Mouse (Mus musculus) erythroblast, adult 5-6 weeks (primary cell): Measurements from ENCODE around the gene Gxylt2. TPM values are rescaled to one million over a fixed set of nuclear protein-coding genes. Genes with fewer than 3 reads are reported as not detected.

Source experiments
- ATAC-seq: replicated peaks from 2 replicates; pipeline ENCODE4 v1.8.0; 2016; ENCODE audit warnings: moderate number of reproducible peaks, mild to moderate bottlenecking, moderate TSS enrichment, inconsistent platforms; ENCODE audit not compliant: poor library complexity, low FRiP score, severe bottlenecking
- total RNA-seq, 2 experiments: library from RNA; stranded (forward) in 1 of 2; stranded (reverse) in 1 of 2; fragments of 150-400 nt in 1 of 2; fragments of 200-764, 138-1000 nt in 1 of 2; gene quantifications; 2 replicates each; pipeline versions ENCODE4 v1.2.3 to v1.2.4; 2015 to 2017; ENCODE audit warnings: low replicate concordance in 2 of 2

Gxylt2 gene
- total RNA-seq, 2 experiments from 2014 or later: not detected

DNA sequence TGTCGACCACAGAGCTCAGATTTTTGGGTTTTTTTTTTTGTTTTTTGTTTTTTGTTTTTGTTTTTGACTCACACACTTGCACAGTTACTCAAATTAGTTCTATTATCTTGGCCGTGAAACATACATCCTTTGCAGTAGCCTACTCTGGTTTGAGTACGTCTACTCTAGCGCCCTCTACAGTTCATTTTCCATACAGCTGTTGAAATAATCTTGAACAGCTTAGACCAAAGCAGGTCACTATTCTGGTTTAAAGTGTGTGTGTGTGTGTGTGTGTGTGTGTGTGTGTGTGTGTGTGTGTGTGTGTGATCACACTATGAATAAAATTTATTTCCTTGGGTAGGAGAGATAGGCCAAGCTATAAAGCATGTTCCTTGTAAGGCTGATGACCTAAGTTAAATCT, 5.6 kb downstream of the Gxylt2 start:
- ATAC-seq: no peak

DNA sequence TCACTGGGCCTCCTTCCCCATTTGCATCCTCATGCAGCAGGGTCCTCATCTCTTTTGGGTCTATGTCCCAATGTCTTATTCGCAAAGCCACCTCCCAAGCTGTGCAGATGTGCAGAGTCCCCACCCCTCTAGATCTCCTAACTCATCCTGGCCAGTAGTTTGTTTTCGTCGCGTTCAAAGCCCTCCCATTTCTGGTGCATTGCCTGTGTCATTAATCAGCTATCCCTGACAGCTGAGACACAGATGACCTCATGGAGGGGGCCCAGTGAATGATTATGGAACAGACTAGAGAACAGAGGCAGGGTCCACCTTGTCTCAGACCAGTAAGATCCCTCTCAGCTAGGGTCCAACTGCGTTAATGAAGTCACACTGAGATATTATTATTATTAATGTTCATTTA, 6.3 kb downstream of the Gxylt2 start:
- no peak for ATAC-seq

DNA sequence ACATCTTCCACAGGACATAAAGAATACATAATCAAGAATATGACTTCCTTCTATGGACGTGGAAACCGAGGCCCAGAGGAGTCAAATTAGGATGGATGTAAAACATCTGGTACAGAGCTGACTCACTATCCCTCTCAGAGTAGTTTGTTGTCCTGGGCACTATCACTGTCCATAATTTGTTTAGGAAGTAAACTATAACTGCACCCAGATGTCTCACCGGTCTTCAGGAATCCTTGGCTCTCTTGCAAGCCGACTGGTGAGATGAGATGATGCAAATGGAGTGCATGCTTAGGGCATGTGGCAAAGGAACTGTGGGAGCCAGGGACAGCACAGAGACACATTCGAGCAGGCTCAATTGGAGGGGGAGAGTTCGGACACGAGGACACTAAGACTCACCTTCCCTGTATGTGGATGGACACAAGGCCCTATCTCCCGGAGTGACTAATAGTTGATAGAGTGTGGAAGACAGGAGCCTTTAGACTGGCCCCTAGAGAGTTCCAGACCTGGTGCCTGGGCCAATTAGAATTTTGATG, 10.8 kb downstream of the Gxylt2 start:
- ATAC-seq: no peak

DNA sequence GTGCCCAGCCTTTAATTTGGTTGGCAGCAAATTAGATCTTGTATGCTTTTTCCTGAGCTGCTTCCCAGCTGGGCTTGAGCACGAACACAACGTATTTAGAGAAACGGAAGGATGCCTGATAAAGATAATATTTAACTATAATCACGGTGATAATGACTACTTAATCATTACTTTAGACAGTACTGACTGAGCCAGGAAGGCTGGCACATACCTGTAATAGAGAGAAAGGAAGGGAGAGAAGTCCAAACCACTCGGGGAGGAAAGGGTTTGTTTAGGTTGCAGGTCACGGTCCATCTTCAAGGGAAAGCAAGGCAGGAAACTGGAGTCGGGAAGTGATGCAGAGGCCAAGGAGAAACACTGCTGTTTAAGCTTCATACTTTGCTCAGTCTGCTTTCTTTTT, 11.6 kb downstream of the Gxylt2 start:
- ATAC-seq: no peak

DNA sequence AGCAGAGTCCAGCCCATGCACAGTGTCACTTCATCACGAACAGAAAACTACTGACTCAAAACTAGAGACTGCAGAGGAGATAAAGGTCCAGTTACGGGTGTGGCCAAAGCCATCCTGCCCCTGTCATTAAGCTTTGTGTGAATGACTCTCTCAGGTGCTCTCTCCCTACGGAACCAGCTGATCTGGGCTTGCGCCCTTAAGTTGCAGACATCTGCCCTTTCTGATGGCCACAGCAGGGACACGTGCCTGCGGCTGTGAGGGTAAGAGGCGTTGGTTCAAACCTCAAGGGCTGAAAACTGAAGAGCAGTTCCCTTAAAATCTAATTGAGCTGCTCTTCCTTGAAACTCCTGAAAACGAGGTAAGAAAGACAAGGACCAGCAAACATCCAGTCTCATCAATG, 12.3 kb downstream of the Gxylt2 start:
- no peak for ATAC-seq

DNA sequence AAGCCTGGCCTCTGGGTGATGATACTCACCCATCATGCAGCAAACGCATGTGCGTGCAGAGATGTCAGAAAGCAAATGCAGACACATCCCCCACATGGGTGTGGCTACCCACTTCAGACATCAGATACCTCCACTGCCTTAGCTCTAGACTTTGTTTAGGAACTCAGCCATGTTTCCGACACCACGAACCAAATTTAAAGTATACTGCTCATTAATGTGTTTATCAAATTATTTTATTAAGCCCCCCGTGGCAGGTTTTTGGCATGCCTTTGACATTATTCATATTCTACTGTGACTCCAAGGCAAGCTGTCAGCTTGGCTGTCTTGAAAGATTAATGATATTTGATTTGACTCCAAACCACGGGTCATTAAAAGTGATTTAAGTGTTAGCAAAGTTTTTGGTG, 15.6 kb downstream of the Gxylt2 start:
- ATAC-seq: no peak

DNA sequence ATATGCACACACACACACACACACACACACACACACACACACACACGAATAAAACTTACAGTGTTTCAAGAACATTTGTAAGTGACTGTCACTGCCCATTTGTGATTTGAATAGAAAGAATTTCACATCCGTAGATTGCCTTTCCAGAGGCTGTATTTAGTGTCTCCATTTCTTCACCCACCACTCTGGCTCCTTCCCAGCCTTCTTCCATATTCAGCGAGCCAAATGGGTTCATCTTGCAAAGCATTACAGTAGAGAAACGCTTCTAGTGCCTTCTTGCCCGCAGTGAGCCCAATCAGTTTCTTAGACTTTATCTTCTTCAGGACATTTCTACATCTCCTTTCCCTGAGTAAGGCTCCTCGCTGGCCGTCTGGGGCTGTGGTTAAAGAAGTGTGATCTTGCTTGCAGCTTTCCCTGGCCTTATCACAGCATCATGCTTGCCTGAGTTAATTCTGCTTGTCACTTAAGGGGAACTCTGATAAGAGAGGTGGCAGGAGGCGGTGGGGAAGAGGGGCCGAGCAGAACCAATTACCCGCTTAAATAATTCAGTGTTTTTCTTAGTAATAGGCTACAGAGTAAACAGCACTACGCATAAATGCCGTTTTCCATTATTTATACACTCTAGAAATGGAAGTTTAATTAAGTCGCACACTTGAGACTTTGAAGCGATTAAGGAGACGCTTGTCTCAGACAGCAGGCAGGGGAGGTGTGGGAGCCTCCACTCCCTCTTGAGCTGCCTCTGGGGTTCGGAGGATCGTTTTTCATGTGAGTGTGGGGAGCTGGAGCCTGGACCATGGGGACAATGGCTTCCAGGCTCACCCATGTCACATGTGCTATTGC, 16.6 kb downstream of the Gxylt2 start:
- ATAC-seq: no peak

DNA sequence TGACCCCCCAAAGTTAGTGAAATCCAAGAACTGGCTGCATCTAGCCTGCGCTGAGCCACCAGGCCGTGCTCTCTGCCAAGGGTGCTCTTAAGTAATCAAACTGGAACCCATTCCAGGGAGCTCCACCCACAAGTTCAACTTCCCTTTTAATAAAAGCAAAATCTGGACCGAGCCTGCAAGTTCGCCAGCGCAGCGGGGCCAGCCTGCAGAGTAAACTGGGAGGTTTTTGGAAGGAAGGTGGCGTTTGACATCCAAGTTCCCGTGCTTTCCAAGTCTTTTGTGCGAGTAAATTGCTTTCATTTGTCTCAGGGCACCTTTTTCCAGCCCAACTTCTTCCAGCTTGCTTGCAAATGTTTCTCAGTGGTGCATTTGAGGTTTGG, 27.5 kb downstream of the Gxylt2 start:
- ATAC-seq: no peak

DNA sequence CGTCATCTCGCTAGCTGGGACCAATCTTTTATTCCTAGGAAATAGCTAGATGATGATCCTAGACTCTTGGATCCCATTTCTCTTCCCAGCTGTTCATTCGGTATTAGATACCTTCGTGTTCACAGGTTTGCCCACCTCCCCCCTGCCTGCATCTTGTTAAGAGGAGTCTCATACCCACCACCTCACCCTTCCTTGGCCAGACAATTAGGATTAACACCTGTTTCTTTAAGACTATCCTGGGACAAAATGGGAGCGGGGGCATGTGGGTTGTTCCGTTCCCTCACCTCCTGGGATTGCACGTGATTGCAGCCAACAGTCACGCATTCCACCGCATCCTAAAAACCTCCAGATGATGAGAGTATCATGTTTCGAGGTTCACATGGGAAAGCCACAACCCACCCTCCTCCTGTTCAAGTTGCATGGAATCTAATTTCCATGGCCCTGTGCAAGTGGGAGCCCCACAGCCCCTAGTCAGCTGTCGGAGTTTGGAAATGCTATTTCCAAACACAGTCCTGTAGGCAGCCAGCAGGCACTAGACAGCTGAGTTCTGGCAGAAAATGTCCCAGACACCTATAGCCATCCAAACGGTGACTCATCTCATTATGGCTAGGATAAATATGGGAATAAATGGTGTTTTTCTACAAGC, 28.0 kb downstream of the Gxylt2 start:
- no peak for ATAC-seq

DNA sequence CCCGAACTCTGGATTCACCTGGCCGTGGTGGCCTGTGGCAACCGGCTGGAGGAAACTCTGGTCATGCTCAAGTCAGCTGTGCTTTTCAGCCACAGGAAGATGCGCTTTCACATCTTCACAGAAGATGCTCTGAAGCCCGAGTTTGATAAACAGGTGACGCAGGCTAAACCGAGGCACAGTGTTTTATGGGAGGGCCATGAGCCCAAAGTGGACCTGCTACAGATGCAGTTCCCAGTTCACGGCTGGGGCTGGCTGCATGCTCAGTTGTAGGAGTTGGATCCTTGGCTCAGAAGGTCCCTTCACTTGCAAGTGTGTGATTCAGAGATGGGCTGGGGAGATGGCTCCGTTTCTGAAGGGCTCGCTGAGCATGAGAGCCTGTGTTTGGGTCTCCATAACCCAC, 28.7 kb downstream of the Gxylt2 start:
- ATAC-seq: no peak

DNA sequence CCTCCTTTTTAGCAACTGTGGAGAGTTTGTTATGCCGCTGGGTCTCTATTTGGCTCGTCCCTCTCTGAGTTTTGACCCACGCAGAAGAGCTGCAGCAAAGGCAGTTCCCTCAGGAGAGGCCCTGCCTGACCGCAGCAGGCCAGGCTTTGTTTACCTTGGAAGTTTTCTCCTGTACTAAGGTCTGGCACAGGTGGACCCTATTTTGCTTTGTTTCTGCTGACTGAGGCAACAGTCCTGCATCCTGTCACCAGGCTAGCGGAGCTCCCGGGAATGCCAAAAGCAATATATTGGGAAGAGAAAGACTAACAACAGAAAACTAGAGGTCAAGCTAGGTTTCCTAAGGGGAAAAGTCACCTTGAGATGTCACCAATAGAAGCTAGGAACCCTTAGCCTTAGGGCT, 29.8 kb downstream of the Gxylt2 start:
- no peak for ATAC-seq

DNA sequence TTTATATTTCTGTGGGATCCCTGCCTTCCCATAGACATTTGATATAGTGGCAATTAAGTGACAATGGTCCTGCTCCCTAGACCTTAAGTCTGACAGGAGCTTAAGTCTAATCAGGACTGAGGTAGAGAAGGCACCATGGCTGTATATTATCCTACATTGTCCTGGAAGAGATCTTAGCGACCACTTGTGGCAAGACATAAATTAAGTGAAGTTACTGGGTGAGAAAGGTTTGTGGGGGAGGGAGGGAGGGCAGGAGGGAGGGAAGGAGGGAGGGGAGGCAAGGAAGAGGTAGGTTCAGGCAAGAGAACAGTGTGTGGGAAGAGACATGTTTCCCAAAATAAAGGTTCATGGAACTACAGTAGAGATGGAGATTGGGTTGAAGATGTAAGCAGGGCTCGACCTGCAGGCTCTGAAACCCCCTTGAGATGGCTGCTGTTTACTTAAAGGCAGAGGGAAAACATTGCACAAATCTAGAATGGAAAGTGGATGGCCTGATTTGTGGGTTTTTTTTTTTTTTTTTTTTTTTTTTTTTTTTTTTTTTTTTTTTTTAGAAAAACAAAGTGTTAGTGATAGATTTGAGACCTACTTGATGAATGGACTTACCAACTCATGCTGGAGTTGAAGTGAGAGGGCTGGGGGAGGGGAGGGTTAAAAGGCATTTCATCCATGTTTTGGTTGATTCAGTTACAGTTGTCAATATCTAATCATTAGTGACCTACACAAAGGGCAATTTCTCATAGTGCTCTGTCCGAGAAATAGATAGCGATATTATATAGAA, 54.1 kb downstream of the Gxylt2 start:
- ATAC-seq: no peak

DNA sequence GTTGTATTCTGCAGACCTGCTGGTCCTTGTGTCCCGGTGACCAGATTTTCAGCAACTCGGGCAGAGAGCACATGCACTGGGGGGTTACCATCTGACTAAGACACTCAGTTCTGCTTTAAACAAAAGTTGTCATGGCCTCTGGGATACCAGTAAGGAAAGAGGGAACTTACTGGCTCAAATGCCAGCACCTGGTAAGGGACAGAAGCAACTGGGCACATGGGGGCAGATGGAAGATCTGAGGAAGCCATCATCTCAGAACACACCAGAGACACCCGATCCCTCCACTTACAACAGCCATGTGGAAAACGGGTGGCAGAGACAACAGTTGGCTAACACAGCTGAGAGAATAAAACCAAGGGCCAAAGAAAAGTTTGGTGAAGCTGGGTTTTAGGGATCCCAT, 63.2 kb downstream of the Gxylt2 start:
- ATAC-seq: no peak

DNA sequence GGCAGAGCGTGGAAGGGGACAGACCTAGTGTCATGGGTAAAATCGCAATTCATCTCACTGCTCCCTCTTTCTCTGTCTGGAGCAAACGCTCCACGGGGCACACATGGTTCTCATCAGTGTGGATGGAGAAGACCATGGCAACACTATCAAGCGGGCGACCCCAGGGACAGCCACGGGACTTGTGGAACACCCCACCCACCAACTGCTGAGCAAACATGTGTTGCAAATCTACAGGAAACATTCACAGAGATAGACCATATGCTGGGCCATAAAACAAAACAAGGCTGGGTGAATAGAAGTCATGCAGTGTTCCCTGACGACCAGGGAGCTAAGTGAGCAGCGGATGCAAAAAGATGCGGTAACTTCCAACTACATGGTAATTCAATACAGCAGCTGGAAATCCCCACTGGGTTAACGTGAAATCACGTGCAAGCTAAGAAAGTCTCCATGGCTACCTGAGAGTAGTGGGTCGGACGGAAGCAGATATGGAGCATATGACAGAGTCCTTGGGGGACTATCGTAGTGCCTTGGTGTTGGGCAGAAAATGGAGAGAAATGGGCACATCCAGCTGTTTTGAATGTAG, 71.5 kb downstream of the Gxylt2 start:
- no peak for ATAC-seq

DNA sequence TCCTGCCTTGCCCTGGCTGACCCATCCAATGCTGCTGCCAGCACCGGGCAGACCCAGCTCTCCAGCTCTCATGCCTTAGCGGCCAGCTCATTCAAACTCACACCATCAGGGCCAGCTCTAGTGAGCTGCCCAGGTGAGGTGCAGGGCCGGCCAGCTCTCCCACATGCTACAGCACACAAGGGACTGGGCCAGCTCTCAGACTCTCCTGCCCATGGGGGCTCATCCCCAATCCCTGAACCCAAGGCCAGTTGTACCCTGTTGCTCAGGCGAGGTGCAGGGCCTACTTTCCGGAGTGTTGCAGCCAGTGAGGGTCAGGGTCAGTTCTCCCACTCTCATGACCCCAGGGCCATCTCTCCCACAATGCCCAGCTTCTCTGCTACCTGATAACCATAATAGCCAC, 74.1 kb downstream of the Gxylt2 start:
- ATAC-seq: no peak

DNA sequence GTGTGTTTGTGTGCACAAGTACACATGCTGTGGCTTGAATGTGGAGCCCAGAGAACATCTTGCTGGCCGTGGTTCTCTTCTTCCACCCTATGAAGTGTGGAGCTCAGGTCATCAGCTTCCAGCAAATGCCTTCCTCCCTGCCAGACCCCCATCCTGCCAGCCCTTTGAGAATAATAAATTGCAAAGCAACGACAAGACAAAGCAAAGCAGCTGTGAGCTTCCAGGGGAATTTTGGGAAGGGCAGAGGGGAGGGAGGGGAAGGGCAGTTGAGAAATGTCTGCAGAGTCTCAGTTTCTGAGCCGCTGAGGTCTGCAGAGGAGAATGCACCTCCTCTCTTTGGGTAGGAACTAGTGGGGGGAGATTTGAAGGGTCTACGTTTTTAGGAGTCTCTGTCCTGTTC, 75.9 kb downstream of the Gxylt2 start:
- ATAC-seq: no peak

DNA sequence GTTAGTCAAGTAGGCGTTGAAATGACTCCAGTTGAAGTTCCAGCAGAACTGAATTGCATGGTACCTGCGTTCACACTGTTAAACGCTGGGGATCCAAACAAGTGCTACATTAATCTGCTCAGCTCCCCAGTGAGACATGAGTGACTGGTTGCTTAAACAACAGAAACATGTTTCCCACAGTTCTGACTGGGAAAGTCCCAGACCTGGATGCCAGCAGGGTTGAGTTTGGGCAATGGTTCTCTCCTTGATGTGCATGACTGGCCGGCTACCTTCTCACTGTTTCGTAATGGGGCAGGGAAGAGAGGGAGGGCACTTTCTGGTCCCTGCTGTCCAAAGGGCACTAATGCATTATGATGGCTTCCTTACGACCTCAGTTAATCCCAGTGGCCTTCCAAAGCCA, 77.1 kb downstream of the Gxylt2 start:
- ATAC-seq: no peak

DNA sequence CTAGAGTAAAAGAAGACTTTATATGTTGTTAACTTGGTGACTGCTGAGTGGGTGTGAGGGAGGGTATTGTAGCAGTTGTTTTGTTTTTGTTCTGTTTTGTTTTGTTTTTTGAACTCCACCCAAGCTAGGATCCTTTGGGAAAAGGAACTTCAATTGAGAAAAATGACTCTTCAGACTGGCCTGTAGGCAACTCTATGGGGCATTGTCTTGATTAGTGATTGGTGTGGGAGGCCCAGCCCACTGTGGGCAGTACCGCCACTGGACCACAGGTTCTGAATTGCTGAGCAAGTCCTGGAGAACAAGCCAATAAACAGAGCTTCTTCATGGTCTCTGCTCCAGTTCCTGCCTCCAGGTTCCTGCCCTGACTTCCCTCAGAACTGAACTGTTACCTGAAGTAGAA, 83.2 kb downstream of the Gxylt2 start:
- no peak for ATAC-seq

DNA sequence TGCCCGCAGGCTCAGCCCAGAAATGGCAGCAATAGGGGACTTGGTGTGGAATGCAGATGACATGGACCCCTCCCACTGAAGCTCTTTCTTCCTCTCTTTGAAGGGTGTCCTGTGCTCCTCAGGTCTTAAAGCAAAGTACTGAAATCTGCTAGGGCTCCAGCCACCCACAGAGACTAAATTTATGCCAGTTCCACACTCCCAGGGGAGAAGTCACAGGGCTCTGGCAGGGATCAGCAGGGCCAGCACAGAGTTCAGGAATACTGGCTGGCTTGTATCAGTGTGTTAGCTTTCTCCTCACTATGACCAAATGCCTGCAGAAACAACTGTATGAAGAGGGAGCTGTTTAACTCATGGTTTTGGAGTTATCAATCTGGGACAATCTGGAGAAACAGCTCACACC, 84.6 kb downstream of the Gxylt2 start:
- no peak for ATAC-seq

DNA sequence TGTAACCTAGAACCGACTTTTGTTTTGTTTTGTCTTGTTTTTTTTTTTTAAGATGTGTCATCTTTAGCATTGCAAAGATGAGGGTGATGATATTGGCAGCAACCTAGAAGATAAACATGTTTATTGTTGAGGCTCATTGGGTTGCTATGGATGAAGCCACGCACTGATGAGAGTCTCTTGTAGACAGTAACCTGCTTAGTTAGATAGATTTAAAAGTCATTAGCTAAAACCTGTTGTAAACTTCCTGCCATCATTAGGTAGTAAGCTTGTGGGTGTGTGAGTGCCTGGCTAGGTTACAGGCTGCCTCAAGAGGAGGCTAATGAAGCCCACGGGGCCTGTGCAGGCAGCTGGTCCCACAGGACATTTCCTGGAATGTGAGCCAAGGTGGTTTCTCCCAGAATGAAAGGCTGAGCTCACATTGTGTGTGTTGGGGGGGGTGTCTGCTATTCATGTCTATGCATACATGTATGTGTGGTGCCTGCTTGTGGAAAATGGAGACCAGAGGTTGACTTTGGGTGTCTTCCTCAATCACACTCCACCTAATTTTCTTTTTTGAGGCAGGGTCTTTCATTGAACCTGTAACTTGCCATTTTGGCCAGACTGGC, 87.6 kb downstream of the Gxylt2 start:
- ATAC-seq: no peak
